Mouse (Mus musculus): ENCODE measurements at regions not wholly inside any gene's neighbourhood (a gene's known extent, or its start where the extent isn't known, plus 50 kb on each side); places are given as distances from the start of the nearest gene placed in this dataset.
"Not testable (repeated sequence)": the region's sequence is repeated elsewhere in the genome, so short reads cannot be mapped to it uniquely, and the experiment has no call there.

GRCm38 (mm10) chr3:151997111-151997510, 159.7 kb upstream of the Ptgfr start:
- H3K36me3 ChIP-seq (replicated peaks), result no peaks in the 10 kb centered on the region
- H3K4me3 ChIP-seq, result no peak overlapping the region
- H3K4me1 ChIP-seq, result no peaks in the 10 kb centered on the region
- WGBS, result 88% methylated on average over 4 of the region's 4 CpGs
- no peaks in the 10 kb centered on the region for H3K9me3 ChIP-seq
- no peak for DNase-seq (ENCODE audit: low spot score)
- no peaks in the 10 kb centered on the region for H3K27me3 ChIP-seq (replicated peaks; ENCODE audit: low read depth, poor library complexity, severe bottlenecking)
- H3K27ac ChIP-seq (replicated peaks), result no peak overlapping the region

- H3K36me3 ChIP-seq (replicated peaks), result no peaks in the 10 kb centered on the region
- 84% methylated on average over 1 of the region's 1 CpGs for WGBS
- DNase-seq (ENCODE audit: low spot score), result no peak
- no peak overlapping the region for H3K4me3 ChIP-seq
- H3K27ac ChIP-seq (replicated peaks), result no peak overlapping the region
- no peaks in the 10 kb centered on the region for H3K9me3 ChIP-seq
- H3K27me3 ChIP-seq (replicated peaks; ENCODE audit: low read depth, poor library complexity, severe bottlenecking), result no peaks in the 10 kb centered on the region
- H3K4me1 ChIP-seq, result no peaks in the 10 kb centered on the region
Observed at GRCm38 (mm10) chr3:151988221-151988620, 150.8 kb upstream of the Ptgfr start.

DNA sequence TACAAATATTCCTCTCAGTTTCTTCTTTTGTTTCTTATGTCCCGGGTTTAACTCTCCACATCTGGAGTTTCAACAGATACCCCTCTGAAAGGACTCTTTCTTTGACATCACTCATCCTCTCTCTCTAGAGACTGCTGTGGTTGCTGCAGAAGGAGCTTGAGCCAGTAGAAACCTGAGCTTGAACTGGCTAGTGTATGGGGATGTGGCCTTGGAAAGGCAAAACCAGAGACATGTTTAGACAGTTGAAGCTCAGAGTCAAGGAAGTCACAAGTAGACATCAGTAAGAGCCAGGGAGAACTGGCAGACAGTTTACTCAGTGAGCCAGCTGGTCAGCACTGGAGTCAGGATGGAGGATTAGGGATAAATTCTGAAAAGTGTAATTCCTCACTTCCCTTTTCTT, 140.7 kb upstream of the Ptgfr start:
- Histone ChIP-seq H3K27ac (replicated peaks) (no peak overlapping the region; the same call in 1 of the 2 replicates), H3K4me3 (no peak overlapping the region), H3K27me3 (replicated peaks; ENCODE audit: low read depth, poor library complexity, severe bottlenecking) (no peaks in the 10 kb centered on the region), H3K36me3 (replicated peaks) (no peaks in the 10 kb centered on the region), H3K4me1 (peaks cover 4% of the 10 kb centered on the region), H3K9me3 (no peaks in the 10 kb centered on the region)
- DNase-seq (ENCODE audit: low spot score), result no peak
- 44% methylated on average over 1 of the region's 1 CpGs for WGBS

DNA sequence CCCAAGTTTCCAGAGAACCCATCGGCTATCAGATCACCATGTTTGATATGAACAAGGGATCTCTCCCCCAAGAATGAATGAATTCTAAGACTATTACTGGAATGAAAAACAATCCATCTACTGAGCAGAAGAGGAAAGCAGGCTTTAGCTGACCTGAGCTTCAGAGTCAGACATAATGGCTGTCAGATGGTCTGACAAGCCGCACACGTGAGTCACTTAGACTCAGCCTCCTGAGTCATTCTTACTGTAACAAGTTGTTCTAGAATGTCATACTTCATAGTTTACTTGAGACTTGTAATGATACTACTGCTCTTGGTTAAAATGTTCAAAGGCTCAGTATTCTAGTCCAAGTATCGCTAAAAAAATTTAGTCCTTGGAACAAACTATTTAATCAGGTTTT, 140.2 kb upstream of the Ptgfr start:
- WGBS, result 76% methylated on average over 4 of the region's 4 CpGs

DNA sequence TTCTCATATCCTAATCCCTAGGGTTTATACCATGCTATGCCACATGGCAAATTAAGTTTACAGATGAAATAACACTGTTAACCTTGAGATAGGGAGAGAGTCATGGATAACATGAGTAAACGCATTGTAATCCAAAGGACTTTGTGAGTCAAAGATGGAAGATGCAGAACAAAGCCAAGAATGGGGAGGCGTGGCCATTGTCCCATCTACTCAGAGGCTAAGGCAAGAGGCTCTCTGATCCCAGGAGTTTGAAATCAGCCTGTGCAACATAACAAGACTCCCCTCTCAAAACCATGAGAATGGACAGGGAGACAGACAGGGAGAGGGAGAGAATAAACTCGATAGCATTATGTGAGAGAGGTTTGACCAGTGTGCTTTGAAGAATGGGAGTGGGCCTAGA, 112.4 kb upstream of the Ptgfr start:
- Histone ChIP-seq H3K27ac (replicated peaks) (no peak overlapping the region), H3K36me3 (replicated peaks) (no peaks in the 10 kb centered on the region), H3K27me3 (replicated peaks; ENCODE audit: low read depth, poor library complexity, severe bottlenecking) (no peaks in the 10 kb centered on the region), H3K4me1 (no peaks in the 10 kb centered on the region), H3K4me3 (no peak overlapping the region), H3K9me3 (no peaks in the 10 kb centered on the region)
- WGBS, result 91% methylated on average over 3 of the region's 3 CpGs
- DNase-seq (ENCODE audit: low spot score), result no peak

More for the DNA sequence above, 140.2 kb upstream of the Ptgfr start:
- Histone ChIP-seq H3K4me3 (no peak overlapping the region), H3K27me3 (replicated peaks; ENCODE audit: low read depth, poor library complexity, severe bottlenecking) (no peaks in the 10 kb centered on the region), H3K4me1 (peaks cover 4% of the 10 kb centered on the region), H3K27ac (replicated peaks) (no peak overlapping the region), H3K9me3 (no peaks in the 10 kb centered on the region), H3K36me3 (replicated peaks) (no peaks in the 10 kb centered on the region)
- DNase-seq (ENCODE audit: low spot score), result no peak

DNA sequence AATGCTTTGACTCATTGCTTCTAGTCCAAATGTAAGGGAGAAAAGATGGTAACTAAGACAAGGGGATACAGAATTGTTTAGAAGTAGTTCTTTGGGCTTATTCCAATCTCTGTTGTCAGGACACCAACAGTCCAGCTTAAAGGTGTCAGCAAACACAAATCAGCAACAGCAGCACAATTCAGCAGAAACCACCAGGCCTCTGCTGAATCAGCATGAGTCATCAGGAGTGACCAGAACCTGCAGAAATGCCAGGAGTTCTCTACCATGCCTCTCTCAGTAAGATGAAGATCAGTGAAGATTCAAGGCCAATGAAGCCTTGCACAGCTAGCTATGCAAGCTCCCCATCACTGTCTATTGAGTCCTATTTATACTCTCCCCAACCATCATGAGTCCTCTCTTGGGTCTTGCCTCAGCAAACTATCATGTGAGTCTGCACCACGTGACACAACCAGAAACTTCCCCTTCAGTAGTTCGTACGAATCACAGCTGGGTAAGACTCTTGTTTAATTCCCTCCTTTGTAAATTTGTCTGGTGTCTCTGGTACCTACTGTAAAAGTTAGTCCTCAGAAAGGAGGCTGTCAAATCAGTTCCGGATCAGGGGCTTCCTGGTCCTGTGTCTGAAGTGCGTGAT, 110.7 kb upstream of the Ptgfr start:
- no peak for DNase-seq (ENCODE audit: low spot score)

DNA sequence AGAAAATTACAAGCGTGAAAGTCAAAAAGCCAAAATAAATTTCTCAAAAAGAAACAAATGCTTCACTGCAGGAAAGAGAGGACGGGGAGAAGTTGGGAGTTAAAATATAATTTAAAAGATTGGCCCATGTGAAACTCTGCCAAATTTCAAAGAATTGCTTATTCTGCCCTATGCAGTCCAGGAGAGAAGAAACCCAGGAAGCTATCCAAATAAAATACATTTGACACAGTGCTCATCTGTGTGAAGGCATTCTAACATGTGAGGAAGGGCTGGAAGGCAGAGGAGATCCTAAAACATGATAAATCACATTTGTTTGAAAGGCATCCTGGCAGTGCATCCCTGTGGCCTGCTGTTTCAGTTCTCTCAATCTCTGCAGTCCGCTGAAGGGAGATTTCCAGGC, 108.5 kb upstream of the Ptgfr start:
- no peaks in the 10 kb centered on the region for H3K9me3 ChIP-seq
- H3K4me3 ChIP-seq, result no peak overlapping the region
- H3K36me3 ChIP-seq (replicated peaks), result no peaks in the 10 kb centered on the region
- no peak overlapping the region for H3K27ac ChIP-seq (replicated peaks)
- WGBS, result 90% methylated on average over 3 of the region's 3 CpGs
- DNase-seq (ENCODE audit: low spot score), result no peak
- H3K27me3 ChIP-seq (replicated peaks; ENCODE audit: low read depth, poor library complexity, severe bottlenecking), result no peaks in the 10 kb centered on the region
- H3K4me1 ChIP-seq, result 0 out of 2 replicates have a peak, but pooled peaks cover 4% of the 10 kb centered on the region

More for the DNA sequence above, 110.7 kb upstream of the Ptgfr start:
- 89% methylated on average over 5 of the region's 5 CpGs for WGBS
- H3K27ac ChIP-seq (replicated peaks), result no peak overlapping the region
- 0 out of 2 replicates have a peak, but pooled peaks cover 4% of the 10 kb centered on the region for H3K4me1 ChIP-seq
- no peaks in the 10 kb centered on the region for H3K9me3 ChIP-seq
- H3K4me3 ChIP-seq, result no peak overlapping the region
- no peaks in the 10 kb centered on the region for H3K36me3 ChIP-seq (replicated peaks)
- no peaks in the 10 kb centered on the region for H3K27me3 ChIP-seq (replicated peaks; ENCODE audit: low read depth, poor library complexity, severe bottlenecking)

DNA sequence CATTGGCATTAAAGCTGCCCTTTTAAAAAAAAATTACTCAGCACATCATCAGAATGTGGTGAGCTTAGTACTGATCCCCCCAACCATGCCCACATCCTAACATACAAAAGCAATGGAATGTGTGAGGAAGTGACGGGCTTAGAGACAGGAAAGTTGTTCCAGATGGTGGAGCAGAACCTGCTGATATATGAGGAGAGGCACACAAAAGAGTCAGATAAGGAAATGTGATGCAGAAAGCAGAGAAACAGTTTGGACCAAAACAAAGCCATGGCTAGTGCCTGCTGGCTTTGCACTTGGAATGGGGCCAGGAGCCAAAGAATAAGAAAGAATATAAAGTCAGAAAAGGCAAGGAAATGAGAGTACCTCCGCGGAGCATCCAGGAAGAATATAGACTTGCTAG, 106.1 kb upstream of the Ptgfr start:
- Histone ChIP-seq H3K9me3 (no peaks in the 10 kb centered on the region), H3K27ac (replicated peaks) (no peak overlapping the region; the same call in 1 of the 2 replicates), H3K4me1 (0 out of 2 replicates have a peak, but pooled peaks cover 4% of the 10 kb centered on the region), H3K27me3 (replicated peaks; ENCODE audit: low read depth, poor library complexity, severe bottlenecking) (no peaks in the 10 kb centered on the region), H3K4me3 (no peak overlapping the region), H3K36me3 (replicated peaks) (no peaks in the 10 kb centered on the region)
- DNase-seq (ENCODE audit: low spot score), result peak; percentile 19
- WGBS, result 67% methylated on average over 3 of the region's 3 CpGs

DNA sequence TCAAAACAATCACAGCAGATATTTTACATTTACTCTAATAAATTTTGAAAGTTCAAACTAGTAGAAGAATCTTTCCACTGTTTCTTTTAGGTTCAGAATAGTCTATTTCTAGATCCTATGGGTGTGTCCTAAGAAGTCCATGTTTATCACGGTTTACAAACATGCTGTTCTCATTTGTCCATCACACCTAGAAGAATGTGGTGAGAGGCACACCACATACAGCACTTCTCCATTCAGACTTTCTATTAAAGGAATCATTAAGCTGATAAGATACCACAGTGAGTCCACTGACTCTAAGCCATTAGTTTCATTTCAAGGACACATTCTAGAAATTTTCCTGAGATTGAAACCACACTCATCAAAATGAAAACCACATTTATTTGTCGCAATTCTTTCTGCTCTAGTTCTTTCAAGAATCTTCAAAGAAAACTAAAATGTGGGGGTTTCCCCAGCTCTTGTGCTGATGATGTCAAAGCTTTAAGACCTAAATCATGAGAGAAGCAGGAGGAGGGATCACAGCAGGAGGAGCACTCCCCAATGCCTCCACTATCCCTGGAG, 101.1 kb upstream of the Ptgfr start:
- Histone ChIP-seq H3K9me3 (no peaks in the 10 kb centered on the region), H3K27ac (replicated peaks) (no peak overlapping the region), H3K4me3 (no peak overlapping the region), H3K36me3 (replicated peaks) (no peaks in the 10 kb centered on the region), H3K4me1 (0 out of 2 replicates have a peak, but pooled peaks cover 2% of the 10 kb centered on the region), H3K27me3 (replicated peaks; ENCODE audit: low read depth, poor library complexity, severe bottlenecking) (no peaks in the 10 kb centered on the region)
- WGBS, result 76% methylated on average over 2 of the region's 2 CpGs
- no peak for DNase-seq (ENCODE audit: low spot score)

GRCm38 (mm10) chr3:151931656-151932055, 94.2 kb upstream of the Ptgfr start:
- H3K9me3 ChIP-seq, result peaks cover 5% of the 10 kb centered on the region; the same call in 1 of the 2 replicates
- no peak overlapping the region for H3K4me3 ChIP-seq
- no peaks in the 10 kb centered on the region for H3K4me1 ChIP-seq
- H3K36me3 ChIP-seq (replicated peaks), result no peaks in the 10 kb centered on the region
- no peaks in the 10 kb centered on the region for H3K27me3 ChIP-seq (replicated peaks; ENCODE audit: low read depth, poor library complexity, severe bottlenecking)
- H3K27ac ChIP-seq (replicated peaks), result no peak overlapping the region
- no peak for DNase-seq (ENCODE audit: low spot score)

GRCm38 (mm10) chr3:151931096-151931495, 93.7 kb upstream of the Ptgfr start:
- no peak overlapping the region for H3K4me3 ChIP-seq
- peaks cover 8% of the 10 kb centered on the region; the same call in 1 of the 2 replicates for H3K9me3 ChIP-seq
- no peaks in the 10 kb centered on the region for H3K4me1 ChIP-seq
- no peak overlapping the region for H3K27ac ChIP-seq (replicated peaks)
- H3K36me3 ChIP-seq (replicated peaks), result no peaks in the 10 kb centered on the region
- WGBS, result 65% methylated on average over 3 of the region's 3 CpGs
- no peaks in the 10 kb centered on the region for H3K27me3 ChIP-seq (replicated peaks; ENCODE audit: low read depth, poor library complexity, severe bottlenecking)
- no peak for DNase-seq (ENCODE audit: low spot score)

DNA sequence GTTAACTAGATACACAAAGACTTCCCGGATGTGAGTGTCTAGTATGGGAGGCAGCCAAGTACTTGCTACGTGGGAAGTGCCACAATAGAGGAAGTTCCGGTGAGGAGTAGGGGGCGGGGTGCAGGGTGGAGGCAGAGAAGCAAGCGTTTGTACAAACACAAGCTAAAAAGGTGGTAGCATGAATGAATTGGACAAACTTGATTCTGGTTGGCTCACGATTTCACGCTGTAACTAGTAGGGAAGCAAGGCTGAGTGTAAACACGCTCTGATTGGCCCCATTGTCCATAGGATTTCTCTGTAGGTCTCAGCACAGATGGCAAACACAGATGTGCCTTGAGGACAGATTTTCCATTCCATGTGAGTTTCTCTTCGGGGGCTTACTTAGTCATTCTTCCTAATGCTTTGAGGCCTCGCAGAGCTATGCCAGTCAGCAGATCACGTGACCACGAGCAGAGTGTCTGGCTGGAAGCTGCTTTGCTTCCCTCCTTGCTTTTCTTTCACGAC, 76.6 kb upstream of the Ptgfr start:
- H3K27me3 ChIP-seq (replicated peaks; ENCODE audit: low read depth, poor library complexity, severe bottlenecking), result no peaks in the 10 kb centered on the region
- peaks cover 7% of the 10 kb centered on the region; the same call in 1 of the 2 replicates for H3K4me1 ChIP-seq
- peak; percentile 55 for DNase-seq (ENCODE audit: low spot score)
- no peak overlapping the region for H3K4me3 ChIP-seq
- H3K27ac ChIP-seq (replicated peaks), result peak overlapping the region; percentile 57; the same call in 1 of the 2 replicates
- 57% methylated on average over 13 of the region's 13 CpGs for WGBS
- no peaks in the 10 kb centered on the region for H3K36me3 ChIP-seq (replicated peaks)
- H3K9me3 ChIP-seq, result no peaks in the 10 kb centered on the region

- not testable (repeated sequence) for DNase-seq (ENCODE audit: low spot score); H3K27me3 ChIP-seq (replicated peaks; ENCODE audit: low read depth, poor library complexity, severe bottlenecking); H3K27ac ChIP-seq (replicated peaks); H3K36me3 ChIP-seq (replicated peaks); H3K9me3 ChIP-seq; H3K4me3 ChIP-seq
- peaks cover 11% of the 10 kb centered on the region; the same call in 1 of the 2 replicates for H3K4me1 ChIP-seq
- WGBS, result 86% methylated on average over 11 of the region's 11 CpGs
Observed at GRCm38 (mm10) chr3:151912292-151912691, 74.9 kb upstream of the Ptgfr start.
